Mouse (Mus musculus) forebrain, embryonic 16.5 days (tissue): ENCODE results near the gene Usp10. TPM values are rescaled to one million over a fixed set of nuclear protein-coding genes. Genes with fewer than 3 reads are reported as not detected.

Experiments used
- ATAC-seq: fragments of 200-750 bp; cut with Nextera tagmentation; 2 replicates; pipeline ENCODE4 v1.8.0; 2017; ENCODE audit warnings: mild to moderate bottlenecking, moderate library complexity
- H3K27ac ChIP-seq: fragments of 300-500 bp; sonication (generic); 2 replicates; pipeline ENCODE4 v1.5.1; 2014; ENCODE audit warnings: low read length, control low read depth
- H3K27me3 ChIP-seq: fragments of 300-500 bp; sonication (generic); replicated peaks from 2 replicates; pipeline ENCODE4 v1.6.1; 2014; ENCODE audit warnings: low read length; ENCODE audit not compliant: control insufficient read depth, insufficient read depth
- H3K36me3 ChIP-seq: fragments of 300-500 bp; sonication (generic); 2 replicates; pipeline ENCODE4 v1.6.1; 2014; ENCODE audit not compliant: control insufficient read depth, insufficient read depth
- H3K4me1 ChIP-seq: fragments of 300-500 bp; sonication (generic); replicated peaks from 2 replicates; pipeline ENCODE4 v1.6.1; 2014; ENCODE audit warnings: low read length; ENCODE audit not compliant: control insufficient read depth, insufficient read depth
- H3K4me2 ChIP-seq: fragments of 300-500 bp; sonication (generic); 2 replicates; pipeline ENCODE4 v1.6.1; 2014; ENCODE audit warnings: mild to moderate bottlenecking, low read length, control low read depth
- H3K4me3 ChIP-seq: fragments of 300-500 bp; sonication (generic); replicated peaks from 2 replicates; pipeline ENCODE4 v1.5.1; 2014; ENCODE audit warnings: mild to moderate bottlenecking, low read length, control low read depth
- H3K9ac ChIP-seq: fragments of 300-500 bp; sonication (generic); replicated peaks from 2 replicates; pipeline ENCODE4 v1.6.1; 2014; ENCODE audit warnings: low read depth, low read length, control low read depth
- H3K9me3 ChIP-seq: fragments of 300-500 bp; sonication (generic); 2 replicates; pipeline ENCODE4 v1.6.1; 2016; ENCODE audit warnings: low read length; ENCODE audit not compliant: control insufficient read depth
- WGBS: fragments of 180-500 bp; shearing (Covaris S2); extraction: QIAGEN DNeasy Blood & Tissue Kit; methylation state at CpG from one replicate; pipeline ENCODE4 v1.1.7; 2014; 5-methylcytosine and 5-hydroxymethylcytosine counted together
- polyA plus RNA-seq: library from polyadenylated mRNA; unstranded; fragments of >200 nt; fragmentation: Nextera tagmentation; extraction: Ambion mirVana; gene quantifications from 2 replicates; pipeline ENCODE4 v1.2.1, GENCODE M21; 2015

Gene Usp10
- polyA plus RNA-seq, 1 experiment from 2014 or later, result 158 TPM

DNA sequence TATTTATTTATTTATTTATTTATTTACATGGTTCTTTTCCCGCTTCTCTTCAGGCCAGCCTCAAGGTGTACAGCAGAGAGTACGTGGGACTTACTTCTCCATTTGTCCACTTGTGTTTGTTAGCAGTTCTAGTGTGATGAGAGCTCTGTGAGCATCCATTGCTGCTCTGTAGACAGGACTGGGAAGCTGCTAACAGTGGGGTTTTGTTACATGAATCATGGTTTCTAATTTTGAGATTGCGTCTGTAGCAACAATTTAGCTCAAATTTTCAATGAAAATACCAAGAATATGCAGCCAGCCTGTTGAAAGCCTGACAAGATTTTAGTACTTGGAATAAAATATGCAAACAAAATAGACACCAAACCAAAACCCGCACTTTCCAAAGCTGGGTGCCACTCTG, 15.3 kb downstream of the Usp10 start:
- no peak for ATAC-seq
- Histone ChIP-seq H3K9ac (no peak overlapping the region), H3K4me1 (0 out of 2 replicates have a peak, but pooled peaks cover 1% of the 10 kb centered on the region), H3K4me3 (no peak overlapping the region), H3K36me3 (no peaks in the 10 kb centered on the region), H3K9me3 (no peaks in the 10 kb centered on the region), H3K27ac (no peak overlapping the region), H3K4me2 (no peak overlapping the region), H3K27me3 (no peaks in the 10 kb centered on the region)
- 84% methylated on average over 4 of the region's 4 CpGs for WGBS

DNA sequence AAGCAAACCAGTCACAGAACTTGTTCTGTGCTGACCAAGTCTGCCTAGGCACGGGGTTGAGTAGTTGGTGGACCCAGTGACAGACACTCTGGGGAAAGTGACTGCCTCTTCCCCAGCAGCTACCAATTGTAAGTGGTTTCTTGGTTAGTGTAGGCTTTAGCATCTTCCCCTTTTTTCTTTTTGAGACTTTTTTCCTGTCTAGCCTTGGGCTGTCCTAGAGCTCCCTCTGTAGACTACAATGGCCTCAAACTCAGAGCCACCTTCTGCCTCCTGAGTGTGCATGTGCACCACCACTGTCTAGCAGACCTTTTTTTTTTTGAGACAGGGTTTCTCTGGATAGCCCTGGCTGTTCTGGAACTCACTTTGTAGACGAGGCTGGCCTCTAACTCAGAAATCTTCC, 16.3 kb downstream of the Usp10 start:
- no peaks in the 10 kb centered on the region for H3K36me3 ChIP-seq
- 0 out of 2 replicates have a peak, but pooled peaks cover 3% of the 10 kb centered on the region for H3K4me1 ChIP-seq
- H3K27me3 ChIP-seq, result no peaks in the 10 kb centered on the region
- WGBS, result 85% methylated on average over 2 of the region's 2 CpGs
- no peak overlapping the region for H3K4me3 ChIP-seq
- no peak overlapping the region for H3K9ac ChIP-seq
- H3K27ac ChIP-seq, result no peak overlapping the region
- ATAC-seq, result no peak
- H3K4me2 ChIP-seq, result no peak overlapping the region
- no peaks in the 10 kb centered on the region for H3K9me3 ChIP-seq

DNA sequence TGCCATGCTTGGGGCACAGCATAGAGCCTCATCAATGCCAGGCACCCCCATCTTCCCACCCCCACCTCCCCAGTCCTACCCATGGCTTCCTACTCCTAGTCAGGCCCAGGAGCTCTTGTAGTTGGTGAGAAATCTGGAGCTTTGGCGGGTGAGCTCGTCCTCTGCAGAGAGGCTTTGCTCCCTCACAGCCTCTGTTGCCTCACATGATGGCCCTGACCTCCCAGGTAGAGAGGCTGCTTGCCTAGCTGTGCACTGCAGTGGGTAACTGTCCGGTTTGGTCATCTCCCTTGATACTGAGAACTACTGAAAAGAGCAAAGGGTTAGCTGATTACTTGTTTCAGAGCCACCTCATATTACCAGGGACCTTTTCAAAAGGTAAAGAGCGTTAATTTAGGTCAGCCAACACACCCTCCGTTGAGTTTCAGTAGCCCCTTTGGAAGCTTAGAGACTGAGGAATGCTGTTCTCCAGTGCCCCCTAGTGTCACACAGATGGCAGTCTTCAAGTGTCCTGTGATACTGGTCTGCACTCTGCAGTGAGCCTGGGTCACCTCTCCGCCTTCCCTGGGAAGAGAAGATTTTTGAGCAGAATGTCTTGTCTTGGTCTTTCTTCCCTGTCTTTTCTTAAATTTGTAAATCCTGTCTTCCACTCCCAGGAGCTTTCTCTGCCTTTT, 17.4 kb downstream of the Usp10 start:
- Histone ChIP-seq H3K9me3 (no peaks in the 10 kb centered on the region), H3K4me3 (no peak overlapping the region), H3K4me2 (no peak overlapping the region), H3K4me1 (0 out of 2 replicates have a peak, but pooled peaks cover 3% of the 10 kb centered on the region), H3K27me3 (no peaks in the 10 kb centered on the region), H3K36me3 (no peaks in the 10 kb centered on the region), H3K9ac (no peak overlapping the region), H3K27ac (no peak overlapping the region)
- ATAC-seq, result peak; percentile 59; the same call in 1 of the 2 replicates
- WGBS, result 37% methylated on average over 6 of the region's 6 CpGs

- Histone ChIP-seq H3K27ac (no peak overlapping the region), H3K4me1 (0 out of 2 replicates have a peak, but pooled peaks cover 3% of the 10 kb centered on the region), H3K4me3 (no peak overlapping the region), H3K36me3 (no peaks in the 10 kb centered on the region), H3K9me3 (no peaks in the 10 kb centered on the region), H3K27me3 (no peaks in the 10 kb centered on the region), H3K9ac (no peak overlapping the region), H3K4me2 (no peak overlapping the region)
- ATAC-seq, result no peak
- 94% methylated on average over 4 of the region's 4 CpGs for whole genome bisulfite sequencing
Measured at GRCm38 (mm10) chr8:119931317-119931716, 21.2 kb downstream of the Usp10 start.

GRCm38 (mm10) chr8:119933681-119934080, 23.5 kb downstream of the Usp10 start:
- ATAC-seq, result no peak
- WGBS, result 93% methylated on average over 4 of the region's 4 CpGs
- no peak overlapping the region for H3K4me2 ChIP-seq
- no peak overlapping the region for H3K4me3 ChIP-seq
- H3K9me3 ChIP-seq, result no peaks in the 10 kb centered on the region
- H3K36me3 ChIP-seq, result no peaks in the 10 kb centered on the region
- H3K27me3 ChIP-seq, result no peaks in the 10 kb centered on the region
- H3K27ac ChIP-seq, result no peak overlapping the region
- 0 out of 2 replicates have a peak, but pooled peaks cover 3% of the 10 kb centered on the region for H3K4me1 ChIP-seq
- no peak overlapping the region for H3K9ac ChIP-seq

DNA sequence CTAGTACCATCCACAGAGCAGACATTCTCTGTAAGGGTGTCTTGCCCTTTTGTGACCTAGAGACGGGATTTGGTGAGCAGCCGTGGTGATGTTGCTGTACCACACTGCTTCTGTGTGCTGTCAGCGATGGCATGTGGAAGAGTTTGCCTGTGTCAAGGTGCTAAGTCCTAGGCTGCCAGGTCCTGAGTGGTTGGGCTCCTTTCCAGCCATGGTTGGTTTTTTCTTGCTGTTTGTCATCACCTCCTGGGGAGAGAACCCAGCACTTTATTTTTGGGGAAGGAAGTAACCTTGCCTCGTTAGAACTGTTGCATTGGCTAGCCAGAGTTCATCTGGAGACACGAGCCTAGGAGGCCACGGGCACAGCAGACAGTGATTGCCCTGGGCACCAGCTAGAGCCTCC, 25.4 kb downstream of the Usp10 start:
- 77% methylated on average over 6 of the region's 6 CpGs for WGBS
- no peak overlapping the region for H3K4me3 ChIP-seq
- no peak overlapping the region for H3K27ac ChIP-seq
- no peaks in the 10 kb centered on the region for H3K9me3 ChIP-seq
- H3K36me3 ChIP-seq, result no peaks in the 10 kb centered on the region
- no peak overlapping the region for H3K9ac ChIP-seq
- H3K27me3 ChIP-seq, result no peaks in the 10 kb centered on the region
- H3K4me1 ChIP-seq, result 0 out of 2 replicates have a peak, but pooled peaks cover under 1% of the 10 kb centered on the region
- H3K4me2 ChIP-seq, result no peak overlapping the region
- ATAC-seq, result no peak

GRCm38 (mm10) chr8:119938481-119938880, 28.3 kb downstream of the Usp10 start:
- WGBS, result 86% methylated on average over 7 of the region's 7 CpGs
- no peaks in the 10 kb centered on the region for H3K27me3 ChIP-seq
- H3K4me1 ChIP-seq, result no peaks in the 10 kb centered on the region
- no peak overlapping the region for H3K4me2 ChIP-seq
- peaks cover 13% of the 10 kb centered on the region for H3K36me3 ChIP-seq
- no peaks in the 10 kb centered on the region for H3K9me3 ChIP-seq
- no peak overlapping the region for H3K4me3 ChIP-seq
- ATAC-seq, result no peak
- H3K9ac ChIP-seq, result no peak overlapping the region
- H3K27ac ChIP-seq, result no peak overlapping the region

DNA sequence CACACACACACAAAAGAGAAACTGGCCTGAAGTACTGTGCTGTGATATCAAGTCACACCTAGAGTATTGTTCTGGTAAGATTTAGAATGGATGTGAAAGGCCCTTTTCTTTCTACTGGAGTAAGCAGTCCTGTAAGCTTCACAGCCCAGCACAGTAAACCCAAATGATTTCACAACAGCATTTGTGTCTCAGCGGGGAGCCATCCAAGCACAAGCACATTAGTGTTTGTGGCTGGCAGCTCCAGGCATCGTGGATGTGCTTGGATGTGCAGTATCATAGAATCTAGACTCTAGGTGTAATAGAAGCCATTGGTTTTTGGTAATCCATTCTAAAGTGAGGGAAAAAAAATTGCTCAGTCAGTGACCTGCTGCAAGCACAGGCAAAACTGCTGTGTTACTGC, 29.2 kb downstream of the Usp10 start:
- Histone ChIP-seq H3K27me3 (no peaks in the 10 kb centered on the region), H3K9ac (no peak overlapping the region)
- 80% methylated on average over 2 of the region's 2 CpGs for WGBS

GRCm38 (mm10) chr8:119941471-119941870, 31.3 kb downstream of the Usp10 start:
- H3K36me3 ChIP-seq, result peaks cover 13% of the 10 kb centered on the region
- WGBS, result 86% methylated on average over 18 of the region's 18 CpGs
- ATAC-seq, result no peak

More for the DNA sequence above, 29.2 kb downstream of the Usp10 start:
- Histone ChIP-seq H3K27ac (no peak overlapping the region), H3K9me3 (no peaks in the 10 kb centered on the region), H3K4me3 (no peak overlapping the region), H3K4me2 (no peak overlapping the region), H3K36me3 (peaks cover 13% of the 10 kb centered on the region), H3K4me1 (no peaks in the 10 kb centered on the region)
- ATAC-seq, result no peak

More at GRCm38 (mm10) chr8:119941471-119941870, 31.3 kb downstream of the Usp10 start:
- Histone ChIP-seq H3K4me3 (no peak overlapping the region), H3K27ac (no peak overlapping the region), H3K4me1 (no peaks in the 10 kb centered on the region), H3K9me3 (no peaks in the 10 kb centered on the region), H3K9ac (no peak overlapping the region), H3K27me3 (no peaks in the 10 kb centered on the region), H3K4me2 (no peak overlapping the region)
